11 mouse cellular contexts compared by ENCODE assay signal in the genomic region with DNA sequence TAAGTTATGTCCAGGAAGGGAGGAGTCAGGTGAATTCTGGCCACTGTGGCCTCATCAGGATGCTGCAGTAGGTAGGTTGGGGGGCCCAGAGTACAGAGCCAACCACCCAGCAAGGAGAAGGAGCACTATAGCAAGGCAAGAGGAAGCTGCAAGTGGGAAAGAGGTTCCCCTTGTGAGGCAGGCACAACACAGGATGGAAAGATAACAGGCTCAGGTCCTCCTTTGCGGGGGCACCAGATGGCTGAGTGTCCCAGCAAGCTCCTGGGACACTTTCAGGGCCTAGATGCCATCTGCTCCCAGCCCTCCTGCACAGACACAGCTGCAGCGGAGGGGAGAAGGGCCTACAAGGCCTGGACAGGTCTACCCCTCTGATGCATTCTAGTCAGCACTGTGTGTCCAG.
DNase-seq lines count a peak whose midpoint lies in the region; ATAC-seq and TF ChIP-seq lines count a peak whose summit lies in the region.
"Had no signal": no experiment of that assay in that cellular context is flagged by ENCODE, and none has a peak within 500 bp of the region (broad histone marks: within the 10 kb centered on the region; RNA-seq: fewer than 3 reads in every experiment).

No protein-coding gene starts in this region.

- no peak for TF ChIP-seq RAD21 in MEL (IDR thresholded peaks at IDR 0.05; ENCODE audit: low read depth, low read length)

- ATAC-seq in forebrain, postnatal 0 days = no peak
- peak; percentile 64 for ATAC-seq in midbrain, embryonic 11.5 days (ENCODE audit: low FRiP score)
- no peak for ATAC-seq in megakaryocyte, adult 5-6 weeks (ENCODE audit: poor library complexity, severe bottlenecking)
- ATAC-seq in intestine, embryonic 15.5 days = no peak

- TF ChIP-seq EP300 in MEL (IDR thresholded peaks at IDR 0.05; ENCODE audit: low read depth in 1 of 2, low read length in 2 of 2) = peak; percentile 6 to 23; a peak in 2 of 4 replicates

- no peak overlapping the region for H3K9ac ChIP-seq in forebrain, postnatal 0 days
- no peak overlapping the region for H3K9ac ChIP-seq in MEL (ENCODE audit: control insufficient read depth, low read depth, low read length, poor library complexity, severe bottlenecking)
- H3K9ac ChIP-seq in midbrain, embryonic 11.5 days (ENCODE audit: low read length) = no peak overlapping the region
- H3K9ac ChIP-seq in intestine, embryonic 15.5 days = no peak overlapping the region

- 89% methylated on average over 2 of the region's 2 CpGs for WGBS in forebrain, embryonic 10.5 days
- 75% methylated on average over 2 of the region's 2 CpGs for WGBS in forebrain, postnatal 0 days
- WGBS in midbrain, embryonic 11.5 days = 91% methylated on average over 2 of the region's 2 CpGs
- 82% methylated on average over 2 of the region's 2 CpGs for WGBS in lung, adult 2 months
- 87% methylated on average over 2 of the region's 2 CpGs for WGBS in intestine, embryonic 15.5 days

- H3K4me1 ChIP-seq in forebrain, embryonic 10.5 days = peaks cover 42% of the 10 kb centered on the region
- H3K4me1 ChIP-seq in forebrain, postnatal 0 days (ENCODE audit: insufficient read depth) = no peaks in the 10 kb centered on the region
- H3K4me1 ChIP-seq in MEL (ENCODE audit: control insufficient read depth in 1 of 2, insufficient read depth in 2 of 2, low read length in 2 of 2) = peaks cover 12 to 46% of the 10 kb centered on the region in 2 experiments
- H3K4me1 ChIP-seq in midbrain, embryonic 11.5 days (ENCODE audit: control insufficient read depth, insufficient read depth, low read length) = peaks cover 12% of the 10 kb centered on the region
- peaks cover 5% of the 10 kb centered on the region for H3K4me1 ChIP-seq in lung, adult 2 months (ENCODE audit: control insufficient read depth, insufficient read depth, low read length)
- peaks cover 15% of the 10 kb centered on the region for H3K4me1 ChIP-seq in intestine, embryonic 15.5 days (replicated peaks)

- no peak overlapping the region for H3K4me3 ChIP-seq in forebrain, embryonic 10.5 days
- no peak overlapping the region for H3K4me3 ChIP-seq in forebrain, postnatal 0 days (ENCODE audit: low read depth, low read length)
- H3K4me3 ChIP-seq in MEL (ENCODE audit: control insufficient read depth in 1 of 2, insufficient read depth in 1 of 2, low read depth in 2 of 2, low read length in 2 of 2) = no peak overlapping the region
- no peak overlapping the region for H3K4me3 ChIP-seq in midbrain, embryonic 11.5 days (ENCODE audit: low read depth, low read length)
- H3K4me3 ChIP-seq in lung, adult 2 months (replicated peaks; ENCODE audit: extremely low read depth, low read depth, low read length) = no peak overlapping the region
- no peak overlapping the region for H3K4me3 ChIP-seq in intestine, embryonic 15.5 days (replicated peaks)

- no peaks in the 10 kb centered on the region for H3K9me3 ChIP-seq in forebrain, embryonic 10.5 days
- no peaks in the 10 kb centered on the region for H3K9me3 ChIP-seq in forebrain, postnatal 0 days (ENCODE audit: low read length)
- no peaks in the 10 kb centered on the region for H3K9me3 ChIP-seq in MEL (replicated peaks; ENCODE audit: insufficient read depth, low read length)
- no peaks in the 10 kb centered on the region for H3K9me3 ChIP-seq in midbrain, embryonic 11.5 days (ENCODE audit: control insufficient read depth, low read length)
- H3K9me3 ChIP-seq in intestine, embryonic 15.5 days = no peaks in the 10 kb centered on the region

- no peak for DNase-seq in forebrain, embryonic 10.5 days (ENCODE audit: extremely low spot score, low spot score)
- DNase-seq in forebrain, postnatal 0 days = no peak
- DNase-seq in MEL (ENCODE audit: low read depth, low spot score) = peak; percentile 74
- DNase-seq in cerebellum, adult 9-11 months = peak; percentile 89
- DNase-seq in midbrain, embryonic 11.5 days (ENCODE audit: low spot score, missing footprints) = peak; percentile 85
- DNase-seq in lung, adult 2 months = no peak
- DNase-seq: gastrocnemius, postnatal 14 days; heart, postnatal 14 days; thymus, postnatal 36 days had no signal

- no peak for TF ChIP-seq POLR2A in MEL (IDR thresholded peaks at IDR 0.05; ENCODE audit: control insufficient read depth in 1 of 2, insufficient read depth in 1 of 2, low read depth in 1 of 2, low read length in 2 of 2, poor library complexity in 1 of 2)
- TF ChIP-seq POLR2A in lung, adult 2 months (IDR thresholded peaks at IDR 0.05; ENCODE audit: borderline replicate concordance, extremely low read depth, low read depth, low read length) = no peak

- no peaks in the 10 kb centered on the region; the same call in 1 of the 2 replicates for H3K79me2 ChIP-seq in MEL (ENCODE audit: control insufficient read depth, insufficient read depth, low read length, poor library complexity)

- H3K27ac ChIP-seq in forebrain, embryonic 10.5 days = peak overlapping the region; percentile 0; the same call in 1 of the 2 replicates
- no peak overlapping the region for H3K27ac ChIP-seq in forebrain, postnatal 0 days (ENCODE audit: low read depth, low read length)
- peak overlapping the region; percentile 53 for H3K27ac ChIP-seq in MEL (ENCODE audit: control insufficient read depth, low read depth, low read length)
- peak overlapping the region; percentile 15; the same call in 1 of the 2 replicates for H3K27ac ChIP-seq in midbrain, embryonic 11.5 days (ENCODE audit: low read depth, low read length)
- H3K27ac ChIP-seq in intestine, embryonic 15.5 days = no peak overlapping the region

- no peak for TF ChIP-seq CTCF in forebrain, postnatal 0 days (IDR thresholded peaks at IDR 0.05; ENCODE audit: low read depth)
- no peak for TF ChIP-seq CTCF in MEL (IDR thresholded peaks at IDR 0.05 in 2 of 3, conservative IDR thresholded peaks at IDR 0.05 in 1 of 3; ENCODE audit: control insufficient read depth in 1 of 3, insufficient read depth in 1 of 3, low read depth in 2 of 3, low read length in 3 of 3, poor library complexity in 1 of 3, severe bottlenecking in 1 of 3)
- no peak for TF ChIP-seq CTCF in lung, adult 2 months (IDR thresholded peaks at IDR 0.05; ENCODE audit: insufficient read depth, low read length)

- H3K36me3 ChIP-seq in forebrain, embryonic 10.5 days (replicated peaks) = peaks cover 14% of the 10 kb centered on the region; the same call in 1 of the 2 replicates
- H3K36me3 ChIP-seq in forebrain, postnatal 0 days (ENCODE audit: insufficient read depth) = no peaks in the 10 kb centered on the region
- peaks cover 0 to 23% of the 10 kb centered on the region in 2 experiments; a peak in 2 of 4 replicates for H3K36me3 ChIP-seq in MEL (ENCODE audit: control insufficient read depth in 1 of 2, insufficient read depth in 2 of 2, low read length in 2 of 2)
- no peaks in the 10 kb centered on the region; the same call in 1 of the 2 replicates for H3K36me3 ChIP-seq in midbrain, embryonic 11.5 days (ENCODE audit: control insufficient read depth, insufficient read depth, low read length)
- no peaks in the 10 kb centered on the region for H3K36me3 ChIP-seq in intestine, embryonic 15.5 days

- no peaks in the 10 kb centered on the region for H3K27me3 ChIP-seq in forebrain, embryonic 10.5 days (ENCODE audit: poor library complexity, severe bottlenecking)
- no peaks in the 10 kb centered on the region for H3K27me3 ChIP-seq in forebrain, postnatal 0 days (ENCODE audit: insufficient read depth, low read length)
- no peaks in the 10 kb centered on the region for H3K27me3 ChIP-seq in MEL (ENCODE audit: control insufficient read depth in 1 of 2, insufficient read depth in 2 of 2, low read length in 2 of 2)
- H3K27me3 ChIP-seq in midbrain, embryonic 11.5 days (ENCODE audit: control insufficient read depth, insufficient read depth, low read length) = no peaks in the 10 kb centered on the region
- H3K27me3 ChIP-seq in intestine, embryonic 15.5 days (replicated peaks) = no peaks in the 10 kb centered on the region

- no peak overlapping the region for H3K4me2 ChIP-seq in forebrain, postnatal 0 days (ENCODE audit: low read depth)
- H3K4me2 ChIP-seq in midbrain, embryonic 11.5 days = no peak overlapping the region
- no peak overlapping the region for H3K4me2 ChIP-seq in intestine, embryonic 15.5 days (replicated peaks)

TF ChIP-seq in MEL, 35 proteins besides CTCF, POLR2A, EP300 and RAD21:
- TF ChIP-seq TAL1 (IDR thresholded peaks at IDR 0.05; ENCODE audit: low read length) (peak; percentile 61), ZKSCAN1 (IDR thresholded peaks at IDR 0.05; ENCODE audit: low read depth, low read length) (no peak), E2F4 (IDR thresholded peaks at IDR 0.05; ENCODE audit: borderline replicate concordance, low read depth, low read length) (no peak), MAZ (IDR thresholded peaks at IDR 0.05; ENCODE audit: low read depth, low read length) (no peak), SMC3 (IDR thresholded peaks at IDR 0.05; ENCODE audit: low read depth, low read length) (no peak), SIN3A (IDR thresholded peaks at IDR 0.05; ENCODE audit: low read length) (no peak; the same call in 1 of the 2 replicates), NELFE (IDR thresholded peaks at IDR 0.05; ENCODE audit: low read depth, low read length) (0 out of 2 replicates have a peak, but pooled peaks have one; percentile 2), UBTF (IDR thresholded peaks at IDR 0.05; ENCODE audit: borderline replicate concordance, insufficient read depth, low read depth, low read length) (no peak), TCF12 (IDR thresholded peaks at IDR 0.05; ENCODE audit: low read depth, low read length) (peak; percentile 52), TBP (IDR thresholded peaks at IDR 0.05; ENCODE audit: low read depth, low read length) (no peak), USF1 (IDR thresholded peaks at IDR 0.05; ENCODE audit: low read depth, low read length) (no peak), GATA1 (IDR thresholded peaks at IDR 0.05; ENCODE audit: low read depth, low read length) (peak; percentile 58), ETS1 (IDR thresholded peaks at IDR 0.05; ENCODE audit: low read depth, low read length) (peak; percentile 42; the same call in 1 of the 2 replicates)

Comparison
In these comparisons a context has a peak if more than half of its experiments do, and no peak if none do; other contexts are left out.
1. H3K27ac ChIP-seq: peak in forebrain, embryonic 10.5 days (single experiment), MEL (single experiment) and midbrain, embryonic 11.5 days (single experiment); none in forebrain, postnatal 0 days (single experiment) and intestine, embryonic 15.5 days (single experiment).
2. DNase-seq: peak in MEL (single experiment), cerebellum, adult 9-11 months (single experiment) and midbrain, embryonic 11.5 days (single experiment); none in forebrain, embryonic 10.5 days (single experiment), forebrain, postnatal 0 days (single experiment) and lung, adult 2 months (single experiment).